Mouse (Mus musculus) olfactory bulb, adult 2 months (tissue): ENCODE results near the gene Pcolce2. TPM values are rescaled to one million over a fixed set of nuclear protein-coding genes. Genes with fewer than 3 reads are reported as not detected.
"Not testable (repeated sequence)": the region's sequence is repeated elsewhere in the genome, so short reads cannot be mapped to it uniquely, and the experiment has no call there.

Experiments
- H3K27ac ChIP-seq: fragments of 200-500 bp; 2 replicates; pipeline ENCODE4 v1.5.1; 2012; ENCODE audit warnings: low read depth, low read length; ENCODE audit not compliant: insufficient read depth
- H3K4me1 ChIP-seq: fragments of 200-500 bp; 2 replicates; pipeline ENCODE4 v1.6.1; 2012; ENCODE audit warnings: low read length; ENCODE audit not compliant: control insufficient read depth, insufficient read depth
- H3K4me3 ChIP-seq: fragments of 200-500 bp; 2 replicates; pipeline ENCODE4 v1.5.1; 2012; ENCODE audit warnings: mild to moderate bottlenecking, low read depth, low read length, moderate library complexity; ENCODE audit not compliant: insufficient read depth
- CTCF ChIP-seq: fragments of 200-500 bp; IDR thresholded peaks from 2 replicates; pipeline ENCODE4 v1.5.1; 2012; ENCODE audit warnings: low read depth, mild to moderate bottlenecking, low read length, moderate library complexity; ENCODE audit not compliant: insufficient read depth
- POLR2A ChIP-seq: fragments of 200-500 bp; IDR thresholded peaks from 2 replicates; pipeline ENCODE4 v1.6.1; 2012; ENCODE audit warnings: mild to moderate bottlenecking, low read depth, low read length, moderate library complexity; ENCODE audit not compliant: insufficient read depth
- WGBS: fragments of 180-500 bp; shearing (Covaris S2); methylation state at CpG from one replicate; pipeline ENCODE4 v1.1.7; 2018; 5-methylcytosine and 5-hydroxymethylcytosine counted together
- polyA plus RNA-seq: library from polyadenylated mRNA; stranded (reverse); fragments of >200 nt; gene quantifications from 2 replicates; pipeline ENCODE4 v1.2.4, GENCODE M21; 2012; ENCODE audit warnings: low replicate concordance; ENCODE audit not compliant: missing spikeins, insufficient read depth, insufficient read length

Gene Pcolce2
- polyA plus RNA-seq, 1 experiment, result not detected

GRCm38 (mm10) chr9:95612246-95612768, 25.1 kb upstream of the Pcolce2 start:
- Histone ChIP-seq H3K4me3 (no peak overlapping the region), H3K4me1 (no peaks in the 10 kb centered on the region), H3K27ac (no peak overlapping the region)
- TF ChIP-seq CTCF, result no peak
- WGBS, result 91% methylated on average over 8 of the region's 8 CpGs

DNA sequence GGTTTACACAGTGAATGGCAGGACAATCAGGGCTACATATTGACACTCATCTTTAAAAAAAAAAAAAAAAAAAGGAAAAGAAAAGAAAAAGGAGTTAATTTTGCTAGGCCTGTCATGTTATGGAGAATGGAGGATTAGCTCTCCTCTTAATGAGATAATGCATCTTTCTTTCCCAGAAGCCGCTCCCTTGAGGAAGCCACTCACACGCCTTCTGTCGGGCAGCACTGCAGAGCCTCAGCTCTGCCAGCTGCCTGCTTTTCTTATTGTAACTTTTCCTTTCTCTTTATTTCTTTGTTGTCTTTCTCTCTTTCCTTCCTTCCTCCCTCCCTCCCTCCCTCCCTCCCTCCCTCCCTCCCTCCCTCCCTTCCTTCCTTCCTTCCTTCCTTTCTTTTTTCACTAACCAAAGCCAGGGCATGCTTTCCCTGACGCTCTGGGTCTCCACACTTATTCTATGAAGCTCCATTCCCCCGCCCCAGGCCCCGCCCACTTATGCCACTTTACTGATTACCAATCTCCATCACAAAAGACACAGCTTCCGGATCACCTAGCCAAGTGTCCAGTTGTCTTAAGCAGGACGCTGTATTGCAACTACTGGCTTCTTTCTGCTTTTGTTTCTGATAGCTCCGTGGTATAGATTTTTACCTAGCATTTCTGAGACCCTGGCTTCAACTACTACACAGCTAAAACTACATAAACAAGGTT, 23.8 kb upstream of the Pcolce2 start:
- TF ChIP-seq POLR2A (no peak), CTCF (no peak)

DNA sequence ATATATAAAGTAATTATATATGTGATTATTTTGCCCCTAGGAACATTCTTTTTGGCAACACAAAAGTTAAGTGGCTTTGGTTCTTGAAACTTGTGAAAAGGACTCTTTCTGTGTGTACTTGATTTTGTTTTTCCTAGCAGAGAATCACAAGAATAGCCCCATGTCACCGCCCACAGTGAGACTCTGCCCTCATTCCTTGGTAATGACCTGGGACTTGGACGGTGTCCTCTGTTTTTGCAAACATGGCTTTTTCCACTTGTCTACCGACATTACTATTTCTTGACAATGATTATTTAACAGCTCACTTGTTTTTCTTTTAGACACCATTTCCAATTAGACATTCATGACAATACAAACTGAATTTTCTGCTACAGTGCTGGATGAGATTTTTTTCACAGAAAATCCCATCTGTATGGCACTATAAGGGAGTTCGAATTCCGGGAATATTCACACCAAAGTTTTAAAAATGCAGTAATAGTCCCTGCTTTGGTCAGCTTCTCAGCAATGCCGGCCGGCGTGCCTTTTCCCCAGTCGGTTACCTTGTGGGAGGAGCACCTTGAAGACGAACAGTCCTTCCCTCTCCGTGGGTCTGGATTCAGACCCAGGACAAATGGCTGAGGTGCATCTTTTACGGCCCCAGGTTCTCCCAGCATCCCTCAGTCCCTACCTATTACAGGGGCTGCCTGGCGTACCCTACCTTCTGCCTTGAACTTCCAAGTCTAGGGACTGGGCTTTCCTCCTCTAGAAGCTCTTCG, 22.4 kb upstream of the Pcolce2 start:
- 74% methylated on average over 14 of the region's 14 CpGs for WGBS

More for the DNA sequence above, 23.8 kb upstream of the Pcolce2 start:
- 29% methylated on average over 9 of the region's 9 CpGs for WGBS
- Histone ChIP-seq H3K27ac (no peak overlapping the region), H3K4me3 (no peak overlapping the region), H3K4me1 (no peaks in the 10 kb centered on the region)

GRCm38 (mm10) chr9:95615961-95616360, 21.4 kb upstream of the Pcolce2 start:
- H3K4me3 ChIP-seq, result no peak overlapping the region
- H3K27ac ChIP-seq, result no peak overlapping the region
- TF ChIP-seq CTCF (no peak), POLR2A (no peak)
- 83% methylated on average over 3 of the region's 3 CpGs for whole genome bisulfite sequencing
- H3K4me1 ChIP-seq, result no peaks in the 10 kb centered on the region

More for the DNA sequence above, 22.4 kb upstream of the Pcolce2 start:
- H3K4me1 ChIP-seq, result no peaks in the 10 kb centered on the region
- no peak overlapping the region for H3K27ac ChIP-seq
- TF ChIP-seq POLR2A, result no peak
- no peak for TF ChIP-seq CTCF
- no peak overlapping the region for H3K4me3 ChIP-seq

DNA sequence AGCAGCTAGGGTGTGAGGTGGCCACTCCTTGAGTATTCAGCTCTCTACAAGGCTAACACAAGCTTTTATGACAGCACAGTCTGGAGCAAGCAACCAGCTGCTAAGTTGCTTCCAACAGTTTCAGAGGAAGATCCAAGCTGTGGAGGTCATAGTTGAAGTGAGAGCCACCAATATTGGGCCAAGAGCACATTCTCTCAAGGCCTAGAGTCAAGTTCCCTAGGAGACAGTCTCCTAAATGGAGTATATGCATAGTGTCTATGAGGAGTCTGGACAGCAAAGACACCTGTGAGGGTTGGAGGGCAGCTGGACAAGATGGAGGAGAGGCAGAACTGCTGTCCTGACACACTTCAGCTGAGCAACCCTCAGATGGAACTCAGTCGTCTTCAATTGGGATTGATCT, 18.8 kb upstream of the Pcolce2 start:
- H3K27ac ChIP-seq, result no peak overlapping the region
- H3K4me1 ChIP-seq, result no peaks in the 10 kb centered on the region
- no peak overlapping the region for H3K4me3 ChIP-seq
- TF ChIP-seq CTCF, result no peak
- no peak for TF ChIP-seq POLR2A
- 89% methylated on average over 1 of the region's 1 CpGs for WGBS

DNA sequence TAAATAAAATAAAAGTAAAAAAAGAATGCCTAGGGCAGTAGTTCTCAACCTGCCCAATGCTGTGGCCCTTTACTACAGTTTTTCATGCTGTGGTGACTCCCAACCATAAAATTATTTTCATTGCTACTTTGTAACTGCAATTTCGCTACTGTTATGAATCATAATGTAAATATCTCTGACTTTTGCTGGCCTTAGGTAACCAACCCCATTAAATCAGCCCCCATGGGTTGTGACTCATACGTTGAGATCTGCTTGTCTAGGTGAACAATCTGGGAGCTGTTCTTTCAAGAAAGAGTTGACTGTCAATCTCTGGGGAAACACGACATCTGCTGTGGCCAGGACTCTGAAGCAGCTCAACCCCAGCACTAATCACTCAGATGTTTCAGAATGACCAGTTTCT, 13.3 kb upstream of the Pcolce2 start:
- H3K4me1 ChIP-seq, result 0 out of 2 replicates have a peak, but pooled peaks cover 2% of the 10 kb centered on the region
- TF ChIP-seq CTCF, result no peak
- TF ChIP-seq POLR2A, result no peak
- no peak overlapping the region for H3K4me3 ChIP-seq
- no peak overlapping the region for H3K27ac ChIP-seq
- WGBS, result 92% methylated on average over 3 of the region's 3 CpGs

DNA sequence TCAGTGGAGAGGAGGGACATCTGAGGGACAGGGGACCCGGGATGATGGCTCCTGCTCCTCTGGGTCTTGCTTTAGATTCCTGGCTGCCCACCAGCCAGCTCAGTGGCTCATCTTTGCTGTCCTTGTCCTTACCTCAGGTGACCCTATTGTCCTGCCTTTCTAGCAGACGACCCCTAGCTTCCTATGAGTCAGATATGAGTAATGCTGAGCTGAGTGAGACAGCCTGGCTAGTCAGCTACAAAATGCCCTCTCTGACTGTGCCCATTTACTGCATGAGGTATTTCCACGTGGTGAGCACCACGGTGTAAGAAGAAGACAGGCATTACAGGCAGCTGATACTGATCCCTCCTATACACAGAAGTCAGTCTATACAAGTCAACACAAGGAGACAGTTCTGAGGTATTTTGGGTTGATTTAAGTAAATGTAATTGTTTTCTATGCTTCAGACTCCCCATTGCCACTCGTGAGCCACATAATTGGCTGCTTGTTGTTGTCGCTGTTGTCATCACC, 8.9 kb upstream of the Pcolce2 start:
- WGBS, result 64% methylated on average over 6 of the region's 6 CpGs
- H3K27ac ChIP-seq, result no peak overlapping the region
- 0 out of 2 replicates have a peak, but pooled peaks cover 2% of the 10 kb centered on the region for H3K4me1 ChIP-seq
- TF ChIP-seq POLR2A (no peak), CTCF (no peak)
- no peak overlapping the region for H3K4me3 ChIP-seq

GRCm38 (mm10) chr9:95629561-95629960, 7.8 kb upstream of the Pcolce2 start:
- H3K27ac ChIP-seq, H3K4me3 ChIP-seq, H3K4me1 ChIP-seq: not testable (repeated sequence)
- WGBS, result 93% methylated on average over 2 of the region's 2 CpGs

GRCm38 (mm10) chr9:95636395-95636794, 1.0 kb upstream of the Pcolce2 start:
- 83% methylated on average over 4 of the region's 4 CpGs for WGBS
- Histone ChIP-seq H3K27ac (no peak overlapping the region), H3K4me3 (no peak overlapping the region), H3K4me1 (no peaks in the 10 kb centered on the region)
- TF ChIP-seq CTCF (no peak), POLR2A (no peak)
